Mouse (Mus musculus) hindbrain, embryonic 11.5 days (tissue): ENCODE measurements around the gene Gm36079. TPM values are rescaled to one million over a fixed set of nuclear protein-coding genes. Genes with fewer than 3 reads are reported as not detected.
"Not testable (repeated sequence)": the region's sequence is repeated elsewhere in the genome, so short reads cannot be mapped to it uniquely, and the experiment has no call there.

Source experiments
- ATAC-seq: fragments of 200-750 bp; cut with Nextera tagmentation; 2 replicates; pipeline ENCODE4 v1.8.0; 2017; ENCODE audit warnings: mild to moderate bottlenecking, moderate TSS enrichment, moderate library complexity; ENCODE audit not compliant: low FRiP score
- DNase-seq: peaks from one replicate; pipeline ENCODE4 v3.0.0-alpha.2; 2015; ENCODE audit warnings: low spot score
- H3K27ac ChIP-seq: fragments of 300-500 bp; sonication (generic); 2 replicates; pipeline ENCODE4 v1.5.1; 2014; ENCODE audit warnings: mild to moderate bottlenecking, low read depth, low read length
- H3K27me3 ChIP-seq: fragments of 300-500 bp; sonication (generic); 2 replicates; pipeline ENCODE4 v1.6.1; 2014; ENCODE audit warnings: mild to moderate bottlenecking, low read length, moderate library complexity, mixed read lengths; ENCODE audit not compliant: control insufficient read depth, insufficient read depth
- H3K36me3 ChIP-seq: fragments of 300-500 bp; sonication (generic); 2 replicates; pipeline ENCODE4 v1.6.1; 2014; ENCODE audit warnings: mild to moderate bottlenecking, low read length, moderate library complexity, mixed read lengths; ENCODE audit not compliant: control insufficient read depth, insufficient read depth
- H3K4me1 ChIP-seq: fragments of 300-500 bp; sonication (generic); replicated peaks from 2 replicates; pipeline ENCODE4 v1.6.1; 2014; ENCODE audit warnings: low read length, mixed read lengths; ENCODE audit not compliant: control insufficient read depth, insufficient read depth
- H3K4me2 ChIP-seq: fragments of 300-500 bp; sonication (generic); replicated peaks from 2 replicates; pipeline ENCODE4 v1.6.1; 2014; ENCODE audit warnings: mild to moderate bottlenecking, low read depth, low read length
- H3K4me3 ChIP-seq: fragments of 300-500 bp; sonication (generic); 2 replicates; pipeline ENCODE4 v1.5.1; 2014; ENCODE audit warnings: low read depth, low read length
- H3K9ac ChIP-seq: fragments of 300-500 bp; sonication (generic); 2 replicates; pipeline ENCODE4 v1.6.1; 2014; ENCODE audit warnings: low read depth, low read length
- H3K9me3 ChIP-seq: fragments of 300-500 bp; sonication (generic); 2 replicates; pipeline ENCODE4 v1.6.1; 2016; ENCODE audit warnings: low read length; ENCODE audit not compliant: control insufficient read depth
- WGBS: fragments of 180-500 bp; shearing (Covaris S2); extraction: QIAGEN DNeasy Blood & Tissue Kit; methylation state at CpG from one replicate; pipeline ENCODE4 v1.1.7; 2014; 5-methylcytosine and 5-hydroxymethylcytosine counted together
- polyA plus RNA-seq: library from polyadenylated mRNA; unstranded; fragments of >200 nt; fragmentation: Nextera tagmentation; extraction: Ambion mirVana; gene quantifications from 2 replicates; pipeline ENCODE4 v1.2.1, GENCODE M21; 2014

The Gm36079 gene
- polyA plus RNA-seq, 1 experiment from 2014 or later = not detected

- H3K4me3 ChIP-seq, H3K9me3 ChIP-seq, DNase-seq, ATAC-seq, H3K9ac ChIP-seq, H3K4me2 ChIP-seq, H3K27ac ChIP-seq, H3K27me3 ChIP-seq, H3K36me3 ChIP-seq, H3K4me1 ChIP-seq: not testable (repeated sequence)
Observed at GRCm38 (mm10) chr13:120010068-120010467, 16.7 kb downstream of the Gm36079 start.

DNA sequence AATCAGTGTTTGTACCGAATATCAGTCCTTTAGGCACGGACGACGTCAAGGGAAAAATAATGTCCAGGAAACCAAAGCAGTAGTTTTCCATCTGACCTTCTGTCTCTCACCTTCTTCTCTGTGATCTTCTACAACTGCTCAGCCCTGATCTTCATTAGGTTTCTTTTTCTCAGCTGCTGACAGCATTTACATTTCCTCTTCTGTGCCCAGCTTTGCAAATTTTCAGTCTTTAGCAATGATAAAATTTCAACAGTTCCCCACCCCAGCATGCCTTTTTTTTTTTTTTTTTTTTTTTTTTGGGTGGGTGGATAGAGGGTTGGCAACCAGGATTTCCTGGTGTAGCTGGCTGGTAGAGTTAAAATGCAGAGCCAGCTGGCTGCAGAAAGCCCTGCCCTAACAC is 27.6 kb downstream of the Gm36079 start:
- H3K4me1 ChIP-seq, H3K9me3 ChIP-seq, H3K36me3 ChIP-seq, H3K27me3 ChIP-seq, H3K27ac ChIP-seq, H3K4me2 ChIP-seq, H3K4me3 ChIP-seq, ATAC-seq, DNase-seq, H3K9ac ChIP-seq: not testable (repeated sequence)
- no CpG with 5 or more reads among the region's 4 CpGs for WGBS

GRCm38 (mm10) chr13:119998442-119999086 is 28.2 kb downstream of the Gm36079 start:
- not testable (repeated sequence) for H3K4me2 ChIP-seq, H3K27me3 ChIP-seq, H3K27ac ChIP-seq, H3K4me3 ChIP-seq, H3K9ac ChIP-seq, DNase-seq, H3K36me3 ChIP-seq, H3K9me3 ChIP-seq, H3K4me1 ChIP-seq
- peak; percentile 95 for ATAC-seq
- no CpG with 5 or more reads among the region's 22 CpGs for WGBS

DNA sequence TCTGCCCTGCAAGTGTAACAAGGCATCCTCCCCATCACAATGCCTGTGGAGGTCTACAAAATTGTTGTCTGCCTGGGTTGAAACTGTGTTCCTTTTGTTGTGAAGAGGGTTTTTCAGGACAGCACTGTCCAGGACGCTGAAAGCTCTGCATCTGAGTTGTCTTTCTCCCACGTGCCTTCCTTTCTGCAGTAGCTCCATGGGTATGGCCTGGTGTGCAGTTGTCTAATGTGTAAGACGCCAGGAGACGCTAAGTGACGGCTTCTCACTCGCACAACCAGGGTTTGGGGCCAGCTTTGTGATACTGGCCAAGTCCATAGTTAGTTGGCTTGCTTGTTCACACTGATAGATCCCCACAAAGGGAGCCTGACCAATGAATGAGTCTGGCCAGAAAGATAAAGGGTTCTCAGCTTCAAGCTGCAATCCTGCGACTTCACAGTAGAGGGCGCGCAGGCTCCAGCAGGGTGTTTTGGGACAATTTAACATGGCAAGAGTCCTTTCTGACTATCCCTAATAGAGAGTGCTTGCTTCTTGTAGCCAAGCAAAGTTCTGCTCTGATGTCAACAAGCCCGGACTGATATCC is 34.8 kb downstream of the Gm36079 start:
- not testable (repeated sequence) for H3K4me1 ChIP-seq, H3K4me3 ChIP-seq, H3K9me3 ChIP-seq, ATAC-seq, H3K36me3 ChIP-seq, H3K9ac ChIP-seq, H3K4me2 ChIP-seq, H3K27ac ChIP-seq, DNase-seq, H3K27me3 ChIP-seq
- WGBS = no CpG with 5 or more reads among the region's 10 CpGs

- ATAC-seq = peak; percentile 49; the same call in 1 of the 2 replicates
Observed at GRCm38 (mm10) chr13:119991264-119991663, 35.5 kb downstream of the Gm36079 start.

More at GRCm38 (mm10) chr13:119991264-119991663, 35.5 kb downstream of the Gm36079 start:
- not testable (repeated sequence) for H3K36me3 ChIP-seq, H3K4me3 ChIP-seq, H3K27ac ChIP-seq, H3K27me3 ChIP-seq, H3K9me3 ChIP-seq, DNase-seq, H3K4me2 ChIP-seq, H3K4me1 ChIP-seq, H3K9ac ChIP-seq
- WGBS = no CpG with 5 or more reads among the region's 13 CpGs

Other genes starting within 250 kb of the Gm36079 start
- 44.1 and 45.9 TPM in 2 replicates for gene Zfp131, start 236.1 kb downstream of the Gm36079 start, polyA plus RNA-seq
- gene AF067063, start 196.8 kb downstream of the Gm36079 start, polyA plus RNA-seq = not detected in 2 replicates
- gene D13Ertd608e, start 191.0 kb downstream of the Gm36079 start, polyA plus RNA-seq = not detected in 2 replicates
- gene Tcstv1, start 132.2 kb downstream of the Gm36079 start, polyA plus RNA-seq = not detected in 2 replicates
- gene Gm21761, start 97.7 kb downstream of the Gm36079 start, polyA plus RNA-seq = not detected in 2 replicates
- gene B020031M17Rik, start 76.2 kb downstream of the Gm36079 start, polyA plus RNA-seq = not detected in 2 replicates
- not detected in 2 replicates for gene Gm21188, start 25.2 kb upstream of the Gm36079 start, polyA plus RNA-seq
- gene Gm20767, start 113.2 kb upstream of the Gm36079 start, polyA plus RNA-seq = not detected in 2 replicates
- gene Gm21818, start 145.4 kb upstream of the Gm36079 start, polyA plus RNA-seq = not detected in 2 replicates
- gene Gm21762, start 188.9 kb upstream of the Gm36079 start, polyA plus RNA-seq = not detected in 2 replicates
- gene Gm21731, start 212.1 kb upstream of the Gm36079 start, polyA plus RNA-seq = not detected in 2 replicates
- gene AF067061, start 236.1 kb upstream of the Gm36079 start, polyA plus RNA-seq = not detected in 2 replicates